Mouse (Mus musculus): ENCODE results near the gene Zxdc.

Gene Zxdc

GRCm38 (mm10) chr6:90377708-90378107 lies 8.4 kb downstream of the Zxdc start:
- DNase-seq (ENCODE audit: low spot score): no peak

GRCm38 (mm10) chr6:90381465-90381864 lies 12.2 kb downstream of the Zxdc start:
- DNase-seq (ENCODE audit: low spot score): no peak

- no peak for DNase-seq (ENCODE audit: low spot score)
These were observed 21.3 kb downstream of the Zxdc start for GRCm38 (mm10) chr6:90390629-90391028.

GRCm38 (mm10) chr6:90393948-90394347 lies 24.7 kb downstream of the Zxdc start:
- DNase-seq (ENCODE audit: low spot score): no peak

GRCm38 (mm10) chr6:90395751-90396150 lies 26.5 kb downstream of the Zxdc start:
- DNase-seq (ENCODE audit: low spot score): no peak

GRCm38 (mm10) chr6:90397291-90397690 lies 28.0 kb downstream of the Zxdc start:
- no peak for DNase-seq (ENCODE audit: low spot score)

GRCm38 (mm10) chr6:90408632-90409031 lies 39.3 kb downstream of the Zxdc start:
- DNase-seq (ENCODE audit: low spot score): no peak

- no peak for DNase-seq (ENCODE audit: low spot score)
These were observed 41.7 kb downstream of the Zxdc start for GRCm38 (mm10) chr6:90410972-90411371.

GRCm38 (mm10) chr6:90411926-90412325 lies 42.6 kb downstream of the Zxdc start:
- no peak for DNase-seq (ENCODE audit: low spot score)

- peak; percentile 85 for DNase-seq (ENCODE audit: low spot score)
These were observed 53.3 kb downstream of the Zxdc start for GRCm38 (mm10) chr6:90422565-90422964.

- DNase-seq (ENCODE audit: low spot score): no peak
These were observed 56.1 kb downstream of the Zxdc start for GRCm38 (mm10) chr6:90425361-90425760.

GRCm38 (mm10) chr6:90426003-90426402 lies 56.7 kb downstream of the Zxdc start:
- DNase-seq (ENCODE audit: low spot score): no peak

GRCm38 (mm10) chr6:90428380-90428974 lies 59.2 kb downstream of the Zxdc start, which contains the start of gene Cfap100:
TSS of gene Cfap100 (minus strand) at chr6:90428797.
- DNase-seq (ENCODE audit: low spot score): peak; percentile 84

- no peak for DNase-seq (ENCODE audit: low spot score)
These were observed 60.6 kb downstream of the Zxdc start for GRCm38 (mm10) chr6:90429911-90430310.

GRCm38 (mm10) chr6:90431487-90431886 lies 62.2 kb downstream of the Zxdc start:
- no peak for DNase-seq (ENCODE audit: low spot score)

GRCm38 (mm10) chr6:90434687-90435086 lies 65.4 kb downstream of the Zxdc start:
- DNase-seq (ENCODE audit: low spot score): no peak

- DNase-seq (ENCODE audit: low spot score): peak; percentile 91
These were observed 65.9 kb downstream of the Zxdc start for GRCm38 (mm10) chr6:90435195-90435618.

GRCm38 (mm10) chr6:90436192-90436907 lies 67.1 kb downstream of the Zxdc start:
- no peak for DNase-seq (ENCODE audit: low spot score)

GRCm38 (mm10) chr6:90437041-90437440 lies 67.7 kb downstream of the Zxdc start:
- no peak for DNase-seq (ENCODE audit: low spot score)

- DNase-seq (ENCODE audit: low spot score): no peak
These were observed 77.6 kb downstream of the Zxdc start for GRCm38 (mm10) chr6:90446883-90447282.

GRCm38 (mm10) chr6:90450179-90450578 lies 80.9 kb downstream of the Zxdc start:
- DNase-seq (ENCODE audit: low spot score): peak; percentile 96

- DNase-seq (ENCODE audit: low spot score): no peak
These were observed 81.4 kb downstream of the Zxdc start for GRCm38 (mm10) chr6:90450697-90451096.

GRCm38 (mm10) chr6:90451512-90451911 lies 82.2 kb downstream of the Zxdc start:
- no peak for DNase-seq (ENCODE audit: low spot score)

- DNase-seq (ENCODE audit: low spot score): no peak
These were observed 83.3 kb downstream of the Zxdc start for GRCm38 (mm10) chr6:90452603-90453002.
